Mouse (Mus musculus) R1 (cell line): ENCODE results near the gene Adamts4.
A peak's percentile ranks its signal among the peaks of the same experiment; 100 is the strongest.

ENCODE experiments used
- DNase-seq: peaks from one replicate; pipeline ENCODE4 v3.0.0-alpha.2; 2018; ENCODE audit warnings: low read depth, low spot score

The Adamts4 gene

GRCm38 (mm10) chr1:171278436-171278835 lies 28.2 kb downstream of the Adamts4 start:
- no peak for DNase-seq

GRCm38 (mm10) chr1:171279012-171279705 lies 28.9 kb downstream of the Adamts4 start:
- DNase-seq = no peak

GRCm38 (mm10) chr1:171279721-171280120 lies 29.5 kb downstream of the Adamts4 start:
- no peak for DNase-seq

DNA sequence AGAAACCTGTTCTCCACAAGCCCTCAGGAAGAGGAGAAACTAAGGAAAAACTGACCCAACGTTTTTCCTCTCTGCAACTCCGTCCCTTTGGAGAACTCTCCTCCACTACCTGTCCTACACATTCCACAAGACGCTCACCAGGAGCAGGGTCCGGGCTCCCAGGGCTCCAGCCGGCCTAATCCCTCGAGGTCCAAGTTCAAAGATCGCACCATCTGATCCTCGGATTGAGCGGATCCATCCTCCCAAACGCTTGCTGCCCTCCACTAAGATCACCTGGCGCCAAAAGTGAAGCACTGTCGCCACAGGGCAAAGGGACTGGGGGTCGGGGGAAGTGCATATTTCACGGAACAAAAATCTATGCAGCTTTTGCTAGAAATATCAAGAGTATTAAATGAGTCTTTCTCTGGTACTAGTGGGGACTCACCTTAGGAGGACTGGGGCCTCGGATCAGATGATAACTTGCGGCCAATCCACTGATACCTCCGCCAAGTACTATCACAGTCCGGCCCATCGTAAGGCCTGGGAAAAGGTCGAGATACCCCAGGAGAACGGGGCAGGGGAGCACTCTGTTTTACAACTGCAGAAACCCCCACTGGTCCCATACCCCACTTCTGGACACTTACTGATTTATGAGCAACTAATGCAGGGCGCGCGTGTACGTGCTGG lies 30.2 kb downstream of the Adamts4 start:
- no peak for DNase-seq

- peak; percentile 100 for DNase-seq
Measured at GRCm38 (mm10) chr1:171280916-171281527, 30.8 kb downstream of the Adamts4 start, which contains the start of gene Ppox. TSS of gene Ppox (minus strand) at chr1:171281186.

DNA sequence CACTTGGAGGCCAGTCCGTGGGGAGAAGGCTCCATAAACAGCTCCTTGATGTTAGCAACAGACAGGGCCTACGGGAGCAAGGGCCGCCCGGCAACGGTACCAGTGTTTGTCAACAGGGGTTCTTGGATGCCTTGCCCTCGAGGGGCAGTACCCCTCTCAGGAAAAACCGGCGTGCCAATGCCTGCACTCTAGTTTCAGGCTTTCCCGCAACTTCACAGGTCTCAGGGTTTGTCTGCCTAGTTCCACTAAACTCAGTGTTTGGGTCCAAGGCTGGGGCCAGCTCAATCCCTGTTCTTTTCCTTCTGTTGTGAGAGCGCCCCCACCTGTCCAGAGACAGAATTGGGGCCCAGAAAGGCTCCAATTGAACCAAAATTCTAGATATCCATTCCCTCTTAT lies 31.3 kb downstream of the Adamts4 start:
- peak; percentile 86 for DNase-seq

GRCm38 (mm10) chr1:171282086-171282805 lies 32.0 kb downstream of the Adamts4 start:
- DNase-seq = no peak

DNA sequence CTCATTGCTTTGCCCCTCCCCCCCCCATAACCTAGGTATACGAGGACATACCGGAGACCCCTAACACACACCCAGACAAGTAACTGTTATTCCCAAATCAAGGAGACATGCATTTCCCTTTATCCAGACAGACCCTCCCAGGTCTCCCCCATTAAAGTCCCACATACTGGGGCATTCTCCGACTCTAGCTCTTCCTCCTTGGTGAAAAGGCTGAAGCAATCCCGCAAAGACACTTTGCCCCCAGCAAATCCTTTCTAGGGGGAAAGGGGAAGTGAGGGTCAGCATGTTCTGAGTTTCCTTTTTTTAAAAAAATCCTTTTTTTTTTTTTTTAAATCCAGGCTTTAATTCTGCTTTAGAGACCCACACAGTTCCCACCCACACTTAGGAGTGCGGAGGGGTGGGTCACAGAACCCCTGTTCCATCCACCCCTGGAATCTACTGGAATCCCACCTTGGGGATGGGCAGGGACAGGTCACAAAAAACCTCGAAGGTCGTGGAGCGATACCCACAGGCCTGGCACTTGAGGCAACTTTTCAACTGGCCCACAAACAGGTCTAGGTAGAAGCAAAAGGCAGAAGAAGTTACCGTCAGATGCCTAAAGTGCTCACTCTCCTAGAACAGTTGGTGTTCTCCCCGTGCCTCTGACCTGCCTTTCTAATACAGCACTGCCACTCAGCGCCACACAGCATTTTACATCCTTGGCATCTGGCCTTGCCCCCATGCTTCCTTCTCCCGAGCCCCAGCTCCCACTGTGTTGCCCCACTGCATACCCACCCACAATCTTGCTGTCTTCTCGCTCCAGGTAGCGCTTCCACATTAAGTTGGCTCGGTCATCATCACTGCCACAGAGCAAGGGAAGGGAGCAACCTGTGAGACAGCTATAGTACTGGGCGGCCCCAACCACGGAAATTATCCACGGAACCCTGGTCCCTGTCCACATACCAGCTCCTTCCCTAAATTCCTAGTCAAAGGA lies 33.3 kb downstream of the Adamts4 start:
- no peak for DNase-seq

DNA sequence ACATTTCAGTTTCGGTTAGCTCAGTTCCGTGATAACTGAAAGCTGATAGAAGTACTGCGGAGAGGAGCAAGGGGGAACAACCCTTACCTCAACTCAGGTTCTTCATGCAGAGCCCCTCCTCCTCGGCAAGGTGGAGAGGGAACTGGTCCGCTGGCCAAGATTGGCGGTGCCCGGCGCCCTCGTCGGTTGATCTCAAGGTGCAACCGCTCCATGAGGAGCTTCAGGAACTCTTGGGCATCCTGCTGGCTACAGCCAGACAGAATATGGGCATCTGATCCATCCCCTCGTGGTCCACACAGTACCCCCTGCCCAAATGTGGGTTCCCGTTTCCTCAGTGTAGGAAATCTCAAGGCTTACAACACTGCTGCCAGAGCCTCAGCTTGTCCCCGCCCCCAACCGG lies 34.3 kb downstream of the Adamts4 start:
- peak; percentile 19 for DNase-seq

DNA sequence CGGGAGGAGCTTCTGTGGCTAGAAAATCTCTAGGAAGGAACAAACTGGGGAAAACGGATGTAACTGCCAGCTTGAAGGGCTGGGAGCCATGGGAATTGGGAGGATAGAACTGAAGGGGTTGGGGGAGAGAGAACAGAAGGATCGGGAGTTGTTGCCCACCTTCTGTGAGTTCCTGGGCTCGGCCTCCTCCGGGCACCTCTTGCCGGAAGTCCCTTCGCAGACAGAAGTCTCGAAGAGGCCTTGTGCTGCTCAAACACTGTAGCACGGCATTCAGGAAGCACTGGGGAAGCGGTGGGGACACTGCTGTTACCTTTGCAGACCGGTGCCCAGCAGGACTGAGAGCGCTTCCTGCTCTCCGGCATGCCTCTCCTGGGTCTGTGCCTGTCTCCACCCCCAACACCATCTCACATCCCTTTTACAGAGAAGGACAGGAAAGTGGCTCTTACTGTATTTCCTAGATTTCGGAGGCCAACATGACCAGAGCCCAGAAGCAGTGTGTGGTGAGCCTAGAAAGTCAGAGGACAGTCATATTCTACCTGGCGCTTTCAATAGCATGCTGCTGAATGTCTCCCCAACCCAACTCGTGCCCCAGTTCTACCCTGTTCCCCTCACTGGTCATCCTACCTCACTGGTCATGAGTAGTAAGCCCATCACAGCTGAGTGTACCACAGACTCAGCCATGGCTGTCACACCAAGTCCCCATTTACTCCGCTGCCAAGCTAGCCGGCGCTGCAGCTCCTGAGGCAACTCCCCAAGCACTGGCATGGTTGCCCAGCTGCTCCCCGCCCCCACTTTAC lies 35.1 kb downstream of the Adamts4 start:
- DNase-seq = no peak

DNA sequence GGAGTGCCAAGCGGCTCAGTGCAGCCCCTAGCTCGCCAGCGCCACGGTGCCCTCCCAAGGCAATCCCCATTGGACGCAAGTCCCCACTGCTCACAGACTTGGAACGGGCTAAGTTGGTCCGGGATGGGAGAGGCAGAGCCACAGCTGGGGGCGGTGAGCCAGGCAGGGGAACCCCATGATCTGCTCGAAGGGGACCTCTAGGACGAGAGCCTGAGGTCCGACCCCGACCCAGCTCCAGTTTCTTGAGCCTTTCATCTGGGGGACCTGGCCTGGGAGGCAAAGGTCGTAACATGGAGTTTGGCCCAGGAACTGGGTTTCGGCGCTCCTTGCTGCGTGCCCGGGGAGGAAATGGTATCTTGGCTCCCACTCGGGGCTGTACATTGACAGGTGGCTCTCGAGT lies 36.3 kb downstream of the Adamts4 start:
- DNase-seq = no peak

DNA sequence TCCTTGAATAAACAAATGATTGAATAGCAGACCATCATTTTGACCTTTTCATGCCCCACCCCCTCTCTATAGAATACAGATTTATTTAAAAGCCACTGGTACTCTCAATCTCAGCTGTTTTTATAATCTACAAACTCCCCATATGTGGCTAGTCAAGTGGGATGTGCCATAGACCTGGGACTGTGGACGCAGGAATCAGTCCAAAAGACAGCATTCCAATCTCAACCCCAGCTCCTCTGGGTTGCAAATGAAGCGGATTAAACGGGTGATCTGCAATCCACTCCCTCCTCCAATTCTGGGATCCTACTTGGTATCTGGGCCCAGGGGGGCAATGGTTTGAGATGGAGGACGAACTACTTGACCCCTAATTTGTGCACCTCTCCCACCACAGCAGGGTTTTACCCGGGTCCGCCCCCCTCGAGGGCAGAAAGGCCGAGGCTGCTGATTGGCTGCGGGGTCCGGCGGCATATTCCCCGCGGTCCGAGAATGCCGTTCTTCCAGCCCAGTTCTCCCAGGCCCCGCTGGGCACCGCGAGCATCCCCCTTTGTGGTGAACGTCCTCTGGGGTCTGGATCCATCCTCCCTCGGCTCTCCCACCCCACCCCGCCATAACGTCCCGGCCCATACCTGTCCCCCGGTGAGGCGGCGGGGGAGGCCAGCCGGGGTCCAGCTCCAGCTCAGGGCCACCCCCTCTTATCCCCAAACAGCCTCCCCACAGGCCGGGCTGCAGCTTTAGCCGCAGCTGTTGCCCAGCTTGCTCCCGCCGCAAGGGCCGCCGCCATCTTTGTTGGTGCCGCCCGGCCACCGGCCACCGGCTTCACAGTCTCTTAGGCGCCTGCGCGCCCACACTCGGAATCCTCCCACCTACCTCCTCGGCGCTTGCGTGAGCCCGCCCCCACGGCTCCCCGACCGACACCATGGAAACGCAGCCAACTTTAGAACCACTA lies 37.2 kb downstream of the Adamts4 start, which contains the start of gene Usp21:
Gene Usp21 (minus strand): TSS at position 856 of the 946 bp plus-strand sequence.
- peak; percentile 94 for DNase-seq

GRCm38 (mm10) chr1:171288328-171288727 lies 38.1 kb downstream of the Adamts4 start:
- no peak for DNase-seq

DNA sequence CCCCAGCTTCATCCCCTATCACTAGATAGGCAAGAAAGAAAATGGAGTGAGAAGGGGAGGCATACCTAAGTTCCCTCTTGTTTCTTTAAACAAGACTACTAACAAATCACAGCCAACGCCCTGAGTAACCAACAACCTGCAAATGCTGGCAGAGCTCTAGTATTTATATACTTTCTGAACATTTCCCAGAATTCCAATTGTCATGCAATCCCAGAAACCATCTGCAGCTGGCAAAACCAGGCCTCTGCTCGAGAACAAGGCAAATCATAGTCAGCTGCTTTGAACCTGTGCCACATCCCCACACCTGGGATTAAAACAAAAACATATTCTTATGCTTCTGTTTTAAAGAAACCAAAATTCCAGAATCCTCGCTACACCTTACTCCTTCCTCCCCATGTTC lies 43.1 kb downstream of the Adamts4 start:
- DNase-seq = no peak

DNA sequence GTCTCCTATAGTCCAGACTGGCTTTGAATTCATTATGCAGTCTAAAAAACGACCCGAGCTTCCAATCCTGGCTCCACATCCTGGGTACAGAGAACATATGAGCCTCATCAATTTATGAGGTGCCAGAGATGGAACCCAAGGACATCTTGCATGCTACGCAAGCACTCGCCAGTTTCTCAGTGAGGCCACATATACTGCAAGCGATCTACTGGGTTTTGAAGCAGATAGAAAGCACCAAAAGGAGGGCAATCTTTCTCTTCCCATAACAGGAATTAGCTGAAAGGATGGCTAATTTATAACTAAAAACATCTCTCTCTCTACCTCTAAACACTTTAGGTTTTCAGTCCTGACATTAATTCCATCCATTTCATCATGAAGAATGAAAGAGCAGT lies 43.7 kb downstream of the Adamts4 start:
- peak; percentile 28 for DNase-seq

DNA sequence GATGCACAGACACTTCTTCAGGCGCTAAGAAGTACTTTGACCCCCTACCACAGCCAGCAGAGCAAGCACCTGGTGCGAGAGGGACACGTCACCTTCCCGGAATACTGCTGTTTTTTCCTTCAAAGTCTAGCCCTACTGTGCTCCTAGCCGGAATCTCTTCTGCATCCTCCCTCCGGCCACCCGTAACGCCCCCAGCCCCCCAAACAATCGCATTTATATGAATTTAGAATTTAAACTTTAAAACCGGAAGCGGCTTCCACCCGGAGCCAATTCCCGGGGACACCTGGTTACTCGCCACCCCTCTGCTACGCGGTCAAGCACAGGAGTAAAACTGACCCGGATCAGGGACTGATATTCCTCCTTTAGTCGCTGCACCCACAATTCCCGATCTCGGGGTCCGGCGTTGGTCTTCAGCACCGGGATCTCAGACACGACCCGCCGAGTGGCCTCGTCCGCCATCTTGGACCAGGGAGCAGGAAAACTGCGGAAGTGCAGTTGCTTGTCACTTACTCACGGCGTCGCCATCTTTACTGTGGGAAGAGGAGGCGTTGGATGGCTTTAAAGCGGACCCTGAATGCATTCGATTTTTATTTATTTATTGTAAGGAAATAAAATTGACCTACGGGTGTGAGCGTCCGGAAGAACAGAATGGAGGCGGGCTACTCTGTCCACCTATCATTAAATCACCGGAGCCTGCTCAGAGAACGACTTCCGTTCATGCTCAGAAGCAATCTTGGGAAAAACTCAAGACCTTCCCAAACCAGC lies 44.3 kb downstream of the Adamts4 start, which contains the start of gene Ufc1:
Gene Ufc1 (minus strand): TSS at position 727 of the 765 bp plus-strand sequence.
- peak; percentile 91 for DNase-seq

DNA sequence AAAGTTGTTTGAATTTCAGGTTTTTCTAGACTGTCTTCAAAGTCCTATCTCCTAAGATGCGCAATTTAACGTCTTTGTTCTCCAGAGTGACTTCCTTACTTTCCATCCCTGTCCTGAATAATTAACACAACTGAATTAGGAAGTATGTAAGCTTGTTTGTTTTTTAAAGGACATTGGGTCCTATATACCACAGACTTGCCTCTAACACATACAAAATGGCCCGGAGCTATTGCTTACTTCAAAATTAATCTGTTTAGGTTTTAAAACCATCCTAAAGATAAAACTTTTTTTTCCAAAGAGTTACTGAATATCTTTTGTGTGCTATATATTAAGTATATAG lies 44.8 kb downstream of the Adamts4 start:
- DNase-seq = no peak

- DNase-seq = no peak
Measured at GRCm38 (mm10) chr1:171298226-171298625, 48.0 kb downstream of the Adamts4 start.
